ENCODE assay signal across 11 mouse cellular contexts in genomic region chr7:99311433-99311832, GRCm38 (mm10). TPM values are rescaled to one million over a fixed set of nuclear protein-coding genes. Genes with fewer than 3 reads are reported as not detected.
DNase-seq lines count a peak whose midpoint lies in the region; ATAC-seq lines count a peak whose summit lies in the region.
"Had no signal": no experiment of that assay in that cellular context is flagged by ENCODE, and none has a peak within 500 bp of the region (broad histone marks: within the 10 kb centered on the region; RNA-seq: fewer than 3 reads in every experiment).

No protein-coding gene starts in this region.

- no peak overlapping the region for H3K4me2 ChIP-seq in forebrain, embryonic 16.5 days (ENCODE audit: low read length)
- no peak overlapping the region for H3K4me2 ChIP-seq in heart, embryonic 12.5 days
- H3K4me2 ChIP-seq: embryonic facial prominence, embryonic 12.5 days; limb, embryonic 15.5 days; stomach, embryonic 15.5 days had no signal

- no peaks in the 10 kb centered on the region for H3K36me3 ChIP-seq in forebrain, embryonic 16.5 days (ENCODE audit: control insufficient read depth, insufficient read depth)
- H3K36me3 ChIP-seq in heart, embryonic 12.5 days: no peaks in the 10 kb centered on the region
- H3K36me3 ChIP-seq: embryonic facial prominence, embryonic 12.5 days; limb, embryonic 15.5 days; stomach, embryonic 15.5 days had no signal

- 46% methylated on average over 7 of the region's 7 CpGs for WGBS in forebrain, embryonic 16.5 days
- 70% methylated on average over 7 of the region's 7 CpGs for WGBS in heart, embryonic 12.5 days

- peaks cover 25% of the 10 kb centered on the region for H3K4me1 ChIP-seq in forebrain, embryonic 16.5 days (replicated peaks; ENCODE audit: control insufficient read depth, insufficient read depth, low read length)
- H3K4me1 ChIP-seq in heart, embryonic 12.5 days (replicated peaks): peaks cover 30% of the 10 kb centered on the region

- H3K4me3 ChIP-seq in forebrain, embryonic 16.5 days (replicated peaks; ENCODE audit: low read length): no peak overlapping the region
- no peak overlapping the region for H3K4me3 ChIP-seq in heart, embryonic 12.5 days
- H3K4me3 ChIP-seq: embryonic facial prominence, embryonic 12.5 days; limb, embryonic 15.5 days; stomach, embryonic 15.5 days had no signal

- DNase-seq in thymus, postnatal 0 days (ENCODE audit: low spot score): peak; percentile 20
- DNase-seq in thymus, postnatal 25 days: no peak
- peak; percentile 33 to 41 for DNase-seq in kidney, postnatal 36 days
- DNase-seq in thymus, adult 18-20 months: no peak

- no peak overlapping the region for H3K9ac ChIP-seq in forebrain, embryonic 16.5 days (replicated peaks; ENCODE audit: low read depth, low read length)
- no peak overlapping the region for H3K9ac ChIP-seq in heart, embryonic 12.5 days
- H3K9ac ChIP-seq: embryonic facial prominence, embryonic 12.5 days; limb, embryonic 15.5 days; stomach, embryonic 15.5 days had no signal

- H3K9me3 ChIP-seq in forebrain, embryonic 16.5 days (ENCODE audit: control insufficient read depth, low read length): no peaks in the 10 kb centered on the region
- H3K9me3 ChIP-seq in heart, embryonic 12.5 days (replicated peaks): no peaks in the 10 kb centered on the region
- H3K9me3 ChIP-seq: embryonic facial prominence, embryonic 12.5 days; limb, embryonic 15.5 days; stomach, embryonic 15.5 days had no signal

- H3K27ac ChIP-seq in forebrain, embryonic 16.5 days (ENCODE audit: low read length): peak overlapping the region; percentile 87; the same call in 1 of the 2 replicates
- H3K27ac ChIP-seq in heart, embryonic 12.5 days (ENCODE audit: poor library complexity, severe bottlenecking): no peak overlapping the region
- H3K27ac ChIP-seq: kidney, postnatal 0 days; limb, embryonic 15.5 days; stomach, embryonic 15.5 days had no signal

- ATAC-seq in forebrain, embryonic 16.5 days: no peak
- no peak for ATAC-seq in megakaryocyte progenitor cell, adult 5-6 weeks (replicated peaks; ENCODE audit: poor library complexity)
- no peak for ATAC-seq in heart, embryonic 12.5 days (ENCODE audit: insufficient number of reproducible peaks, low FRiP score)

- no peaks in the 10 kb centered on the region for H3K27me3 ChIP-seq in forebrain, embryonic 16.5 days (replicated peaks; ENCODE audit: control insufficient read depth, insufficient read depth, low read length)
- H3K27me3 ChIP-seq in heart, embryonic 12.5 days (replicated peaks): no peaks in the 10 kb centered on the region
- H3K27me3 ChIP-seq: embryonic facial prominence, embryonic 12.5 days; limb, embryonic 15.5 days; stomach, embryonic 15.5 days had no signal

RNA-seq across cellular contexts. Expression of gene Serpinh1, which starts 41.6 kb away (rescaled TPM):
- 73.2 and 96.8 TPM in 2 replicates for polyA plus RNA-seq in thymus, postnatal 0 days (2015; fragmentation: Nextera tagmentation; extraction: Ambion mirVana)
- 201 and 257 TPM in 2 replicates for polyA plus RNA-seq in forebrain, embryonic 16.5 days (2015; fragmentation: Nextera tagmentation; extraction: Ambion mirVana)
- 0.05 TPM in 1 of 2 replicates, not detected in the other for total RNA-seq in megakaryocyte progenitor cell, adult 5-6 weeks (2015)
- not detected in 2 replicates for total RNA-seq in megakaryocyte progenitor cell, adult 5-6 weeks (2017)
- 1,302 and 1,316 TPM in 2 replicates for polyA plus RNA-seq in heart, embryonic 12.5 days (2016; fragmentation: Nextera tagmentation; extraction: Ambion mirVana)

RNA-seq across cellular contexts. Expression of gene Map6, which starts 44.2 kb away (rescaled TPM):
- polyA plus RNA-seq in thymus, postnatal 0 days (2015; fragmentation: Nextera tagmentation; extraction: Ambion mirVana): 0.35 and 0.84 TPM in 2 replicates
- 69.3 and 90.0 TPM in 2 replicates for polyA plus RNA-seq in forebrain, embryonic 16.5 days (2015; fragmentation: Nextera tagmentation; extraction: Ambion mirVana)
- total RNA-seq in megakaryocyte progenitor cell, adult 5-6 weeks (2015): 0.56 TPM in 1 of 2 replicates, not detected in the other
- total RNA-seq in megakaryocyte progenitor cell, adult 5-6 weeks (2017): not detected in 2 replicates
- polyA plus RNA-seq in heart, embryonic 12.5 days (2016; fragmentation: Nextera tagmentation; extraction: Ambion mirVana): 3.0 and 3.4 TPM in 2 replicates

Comparison
In these comparisons a context has a peak if more than half of its experiments do, and no peak if none do; other contexts are left out.
1. DNase-seq: peak in thymus, postnatal 0 days (single experiment) and kidney, postnatal 36 days (2 of 2); none in thymus, postnatal 25 days (single experiment) and thymus, adult 18-20 months (0 of 2).
2. RNA of gene Map6, which starts 44.2 kb away (polyA plus RNA-seq): 69.3 to 90.0 TPM in forebrain, embryonic 16.5 days; 3.0 to 3.4 TPM in heart, embryonic 12.5 days and 0.35 to 0.84 TPM in thymus, postnatal 0 days; every median in the first group is over 10 times any median in the second.